Comparison of ENCODE assay signal across 10 mouse cellular contexts in genomic region chr9:72702075-72702474, GRCm38 (mm10). TPM values are rescaled to one million over a fixed set of nuclear protein-coding genes. Genes with fewer than 3 reads are reported as not detected.
DNase-seq lines count a peak whose midpoint lies in the region; ATAC-seq and TF ChIP-seq lines count a peak whose summit lies in the region.
"Had no signal": no experiment of that assay in that cellular context is flagged by ENCODE, and none has a peak within 500 bp of the region (broad histone marks: within the 10 kb centered on the region; RNA-seq: fewer than 3 reads in every experiment).

No protein-coding gene starts in this region.

- H3K9me3 ChIP-seq in kidney, embryonic 15.5 days (replicated peaks): no peaks in the 10 kb centered on the region
- no peaks in the 10 kb centered on the region for H3K9me3 ChIP-seq in kidney, postnatal 0 days (replicated peaks; ENCODE audit: low read length)
- H3K9me3 ChIP-seq: midbrain, embryonic 12.5 days; stomach, embryonic 15.5 days had no signal

- no peak overlapping the region for H3K27ac ChIP-seq in kidney, embryonic 15.5 days
- H3K27ac ChIP-seq in kidney, postnatal 0 days: no peak overlapping the region
- H3K27ac ChIP-seq: midbrain, embryonic 12.5 days; stomach, embryonic 15.5 days had no signal

- no peak for ATAC-seq in kidney, embryonic 15.5 days (replicated peaks; ENCODE audit: low FRiP score)
- ATAC-seq in kidney, postnatal 0 days (replicated peaks; ENCODE audit: low FRiP score, low read depth): peak; percentile 33; the same call in 1 of the 2 replicates

- H3K4me3 ChIP-seq in kidney, embryonic 15.5 days (replicated peaks): no peak overlapping the region
- no peak overlapping the region for H3K4me3 ChIP-seq in kidney, postnatal 0 days (replicated peaks; ENCODE audit: low read depth, low read length)
- H3K4me3 ChIP-seq: midbrain, embryonic 12.5 days; stomach, embryonic 15.5 days had no signal

- DNase-seq in kidney, adult 8-10 months: peak; percentile 63 to 75
- DNase-seq in adrenal gland, adult 18-20 months (ENCODE audit: low spot score in 2 of 2): peak; percentile 44 to 76
- DNase-seq in fat pad, adult 2 months (ENCODE audit: extremely low read depth, low read depth, low spot score): peak; percentile 30
- DNase-seq in kidney, postnatal 0 days (ENCODE audit: low spot score): peak; percentile 48
- no peak for DNase-seq in frontal cortex, postnatal 10 days (ENCODE audit: low spot score in 2 of 2)
- DNase-seq in layer of hippocampus, adult 11-12 months (ENCODE audit: low spot score): no peak
- DNase-seq in thymus, postnatal 36 days: no peak

- H3K36me3 ChIP-seq in kidney, embryonic 15.5 days: peaks cover 93% of the 10 kb centered on the region
- H3K36me3 ChIP-seq in kidney, postnatal 0 days (ENCODE audit: insufficient read depth, low read length): peaks cover 43% of the 10 kb centered on the region

- H3K4me2 ChIP-seq in kidney, embryonic 15.5 days: no peak overlapping the region
- H3K4me2 ChIP-seq in kidney, postnatal 0 days (ENCODE audit: low read length): no peak overlapping the region
- H3K4me2 ChIP-seq: midbrain, embryonic 12.5 days; stomach, embryonic 15.5 days had no signal

- TF ChIP-seq CTCF in kidney, postnatal 0 days (IDR thresholded peaks at IDR 0.05; ENCODE audit: low read depth): no peak

- no peaks in the 10 kb centered on the region for H3K27me3 ChIP-seq in kidney, embryonic 15.5 days
- no peaks in the 10 kb centered on the region for H3K27me3 ChIP-seq in kidney, postnatal 0 days (ENCODE audit: insufficient read depth, low read length)
- H3K27me3 ChIP-seq: midbrain, embryonic 12.5 days; stomach, embryonic 15.5 days had no signal

- no peak overlapping the region for H3K9ac ChIP-seq in kidney, embryonic 15.5 days
- H3K9ac ChIP-seq in kidney, postnatal 0 days (ENCODE audit: low read depth, low read length): no peak overlapping the region
- H3K9ac ChIP-seq: midbrain, embryonic 12.5 days; stomach, embryonic 15.5 days had no signal

- 49% methylated on average over 2 of the region's 2 CpGs for WGBS in kidney, embryonic 15.5 days
- whole genome bisulfite sequencing in kidney, postnatal 0 days: 23% methylated on average over 2 of the region's 2 CpGs

- H3K4me1 ChIP-seq in kidney, embryonic 15.5 days: peaks cover 35% of the 10 kb centered on the region
- H3K4me1 ChIP-seq in kidney, postnatal 0 days (replicated peaks; ENCODE audit: insufficient read depth, low read length): peaks cover 6% of the 10 kb centered on the region; the same call in 1 of the 2 replicates
- H3K4me1 ChIP-seq: midbrain, embryonic 12.5 days had no signal

RNA-seq across cellular contexts. Expression of gene Nedd4, which starts 39.9 kb away (rescaled TPM):
- polyA plus RNA-seq in kidney, embryonic 15.5 days (2015; fragmentation: Nextera tagmentation; extraction: Ambion mirVana): 647 and 670 TPM in 2 replicates
- 100 to 1,000 TPM; 376 to 378 TPM for total RNA-seq in adrenal gland, adult 18-20 months (2021)
- polyA plus RNA-seq in kidney, postnatal 0 days (2015; fragmentation: Nextera tagmentation; extraction: Ambion mirVana): 377 and 437 TPM in 2 replicates

Comparison
In these comparisons a context has a peak if more than half of its experiments do, and no peak if none do; other contexts are left out.
1. DNase-seq: peak in kidney, adult 8-10 months (2 of 2), adrenal gland, adult 18-20 months (2 of 2), fat pad, adult 2 months (single experiment) and kidney, postnatal 0 days (single experiment); none in frontal cortex, postnatal 10 days (0 of 2), layer of hippocampus, adult 11-12 months (single experiment) and thymus, postnatal 36 days (0 of 2).